Mouse (Mus musculus) liver, embryonic 14.5 days (tissue): ENCODE measurements around the gene A730071L15Rik. TPM values are rescaled to one million over a fixed set of nuclear protein-coding genes. Genes with fewer than 3 reads are reported as not detected.

Source experiments
- ATAC-seq: fragments of 200-750 bp; cut with Nextera tagmentation; 2 replicates; pipeline ENCODE4 v1.8.0; 2017; ENCODE audit warnings: moderate number of reproducible peaks, mild to moderate bottlenecking, moderate library complexity; ENCODE audit not compliant: insufficient read depth
- DNase-seq, 3 experiments: peaks; one replicate each; pipeline ENCODE4 v3.0.0-alpha.2; 2012 to 2013; ENCODE audit warnings: low read depth in 3 of 3, low spot score in 3 of 3
- H3K27ac ChIP-seq: fragments of 300-500 bp; sonication (generic); 2 replicates; pipeline ENCODE4 v1.5.1; 2014; ENCODE audit warnings: moderate library complexity, mild to moderate bottlenecking, control low read depth, inconsistent platforms
- H3K27me3 ChIP-seq: fragments of 300-500 bp; sonication (generic); 2 replicates; pipeline ENCODE4 v1.6.1; 2014; ENCODE audit warnings: mild to moderate bottlenecking, low read length, moderate library complexity; ENCODE audit not compliant: control insufficient read depth, insufficient read depth
- H3K36me3 ChIP-seq: fragments of 300-500 bp; sonication (generic); replicated peaks from 2 replicates; pipeline ENCODE4 v1.6.1; 2014; ENCODE audit warnings: low read depth; ENCODE audit not compliant: control insufficient read depth, insufficient read depth
- H3K4me1 ChIP-seq, 2 experiments: fragments of 200-500 bp in 1 of 2; fragments of 300-500 bp in 1 of 2; sonication (generic) in 1 of 2; replicated peaks; 2 replicates each; pipeline ENCODE4 v1.6.1; 2012 to 2014; ENCODE audit warnings: antibody characterized with exemption in 1 of 2, inconsistent platforms in 1 of 2, low read length in 1 of 2; ENCODE audit not compliant: control insufficient read depth in 2 of 2, insufficient read depth in 2 of 2
- H3K4me2 ChIP-seq: fragments of 300-500 bp; sonication (generic); 2 replicates; pipeline ENCODE4 v1.6.1; 2014; ENCODE audit warnings: low read depth, mild to moderate bottlenecking, control low read depth, moderate library complexity
- H3K4me3 ChIP-seq, 2 experiments: fragments of 200-500 bp in 1 of 2; fragments of 300-500 bp in 1 of 2; sonication (generic) in 1 of 2; 2 replicates each; pipeline ENCODE4 v1.5.1; 2012 to 2014; ENCODE audit warnings: low read depth in 2 of 2, low read length in 2 of 2, mild to moderate bottlenecking in 2 of 2, control low read depth in 1 of 2, inconsistent platforms in 1 of 2, moderate library complexity in 1 of 2; ENCODE audit not compliant: insufficient read depth in 1 of 2
- H3K9ac ChIP-seq: fragments of 300-500 bp; sonication (generic); replicated peaks from 2 replicates; pipeline ENCODE4 v1.6.1; 2014; ENCODE audit warnings: mild to moderate bottlenecking, control low read depth, moderate library complexity
- H3K9me3 ChIP-seq: fragments of 300-500 bp; sonication (generic); 2 replicates; pipeline ENCODE4 v1.6.1; 2016; ENCODE audit warnings: low read length, mixed read lengths; ENCODE audit not compliant: control insufficient read depth
- CTCF ChIP-seq: IDR thresholded peaks from 2 replicates; pipeline ENCODE4 v1.5.1; 2016; ENCODE audit warnings: antibody characterized with exemption, low read depth, control low read depth
- EP300 ChIP-seq: IDR thresholded peaks from 2 replicates; pipeline ENCODE4 v1.6.1; 2016; ENCODE audit warnings: antibody characterized with exemption, low read depth
- whole genome bisulfite sequencing: fragments of 180-500 bp; shearing (Covaris S2); extraction: QIAGEN DNeasy Blood & Tissue Kit; methylation state at CpG from one replicate; pipeline ENCODE4 v1.1.7; 2014; ENCODE audit not compliant: insufficient replicate concordance; 5-methylcytosine and 5-hydroxymethylcytosine counted together
- polyA plus RNA-seq, 2 experiments: library from polyadenylated mRNA; depleted of rRNA in 1 of 2; stranded (reverse) in 1 of 2; unstranded in 1 of 2; fragments of >200 nt; fragmentation: Nextera tagmentation in 1 of 2; extraction: Ambion mirVana in 1 of 2; gene quantifications; 2 replicates each; pipeline versions ENCODE4 v1.2.1 to v1.2.3; 2012 to 2014

Gene A730071L15Rik
- polyA plus RNA-seq, 2 experiments: 0.04 TPM; not detected in 1

DNA sequence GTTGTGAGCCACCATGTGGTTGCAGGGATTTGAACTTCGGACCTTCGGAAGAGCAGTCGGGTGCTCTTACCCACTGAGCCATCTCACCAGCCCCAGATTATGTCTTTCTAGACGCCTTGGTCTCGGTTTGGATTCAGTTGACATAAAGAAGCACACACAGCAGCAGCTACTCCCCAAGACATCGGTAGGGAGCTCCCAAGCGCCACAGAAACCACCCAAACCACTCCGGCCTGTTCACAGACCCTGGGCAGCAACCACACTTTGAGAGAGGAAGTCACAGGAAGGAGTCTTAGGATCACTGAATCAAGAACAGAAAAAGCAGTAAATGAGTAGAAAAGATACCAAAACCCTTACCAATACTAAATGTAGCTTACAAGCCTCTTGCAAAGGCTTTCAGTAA lies 3.0 kb upstream of the A730071L15Rik start:
- no peak for ATAC-seq
- Histone ChIP-seq H3K36me3 (peaks cover 11% of the 10 kb centered on the region), H3K9me3 (no peaks in the 10 kb centered on the region), H3K4me1 (peaks cover 9 to 13% of the 10 kb centered on the region in 2 experiments), H3K4me2 (no peak overlapping the region), H3K27me3 (no peaks in the 10 kb centered on the region), H3K4me3 (no peak overlapping the region), H3K9ac (no peak overlapping the region), H3K27ac (no peak overlapping the region)
- 56% methylated on average over 8 of the region's 8 CpGs for WGBS
- DNase-seq: no peak
- TF ChIP-seq EP300 (no peak), CTCF (no peak)

- TF ChIP-seq EP300 (no peak), CTCF (no peak)
- Histone ChIP-seq H3K9ac (peak overlapping the region; percentile 13; the same call in 1 of the 2 replicates), H3K4me3 (peak overlapping the region in 1 of 2 experiments; percentile 14; a peak in 1 of 4 replicates)
Measured at GRCm38 (mm10) chr11:6198449-6198848, 1.4 kb upstream of the A730071L15Rik start.

DNA sequence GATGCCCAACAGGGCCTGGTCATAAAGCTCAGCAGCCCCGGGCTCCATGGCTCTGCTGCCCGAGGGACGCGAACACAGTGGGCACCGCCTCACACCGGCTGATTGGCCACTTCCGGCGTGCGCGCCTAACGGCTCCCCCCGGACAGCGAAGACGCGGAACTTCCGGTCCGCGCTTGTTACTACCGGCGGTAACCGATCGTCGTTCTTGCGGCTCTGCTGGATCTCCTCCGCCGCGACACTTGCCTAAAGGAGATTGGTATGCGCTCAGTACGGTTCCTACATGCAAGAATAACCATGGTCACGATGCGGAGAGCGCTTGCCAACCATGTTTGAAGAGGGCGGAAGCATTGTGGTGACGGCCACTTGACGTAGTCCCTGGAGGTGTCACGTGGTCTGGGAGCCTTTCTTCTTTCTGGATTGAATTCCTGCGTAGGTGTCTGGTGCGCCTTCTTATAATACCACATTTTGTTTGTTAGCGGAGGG lies 299 bp downstream of the A730071L15Rik start, which contains the start of gene Nudcd3:
Gene Nudcd3 (minus strand): TSS at position 329 of the 483 bp plus-strand sequence.
- peak within 1 kb of the TSS; percentile 85 for H3K4me2 ChIP-seq
- DNase-seq (peak; percentile 72 to 76 (median 74)), ATAC-seq (peak; percentile 98)
- H3K4me3 ChIP-seq: peak within 1 kb of the TSS; percentile 69 to 86
- H3K9me3 ChIP-seq: no peaks in the 10 kb centered on the region
- under 1% methylated on average over 39 of the region's 39 CpGs for WGBS
- peaks cover 9 to 13% of the 10 kb centered on the region in 2 experiments for H3K4me1 ChIP-seq
- H3K27ac ChIP-seq: peak within 1 kb of the TSS; percentile 62
- TF ChIP-seq CTCF: no peak
- TF ChIP-seq EP300: no peak
- no peaks in the 10 kb centered on the region for H3K36me3 ChIP-seq
- H3K9ac ChIP-seq: peak within 1 kb of the TSS; percentile 73
- H3K27me3 ChIP-seq: no peaks in the 10 kb centered on the region

More at GRCm38 (mm10) chr11:6198449-6198848, 1.4 kb upstream of the A730071L15Rik start:
- Histone ChIP-seq H3K27me3 (no peaks in the 10 kb centered on the region), H3K27ac (no peak overlapping the region), H3K4me1 (peaks cover 9 to 13% of the 10 kb centered on the region in 2 experiments), H3K36me3 (no peaks in the 10 kb centered on the region), H3K9me3 (no peaks in the 10 kb centered on the region), H3K4me2 (peak overlapping the region; percentile 85)
- DNase-seq (no peak), ATAC-seq (no peak)
- WGBS: 50% methylated on average over 4 of the region's 4 CpGs

DNA sequence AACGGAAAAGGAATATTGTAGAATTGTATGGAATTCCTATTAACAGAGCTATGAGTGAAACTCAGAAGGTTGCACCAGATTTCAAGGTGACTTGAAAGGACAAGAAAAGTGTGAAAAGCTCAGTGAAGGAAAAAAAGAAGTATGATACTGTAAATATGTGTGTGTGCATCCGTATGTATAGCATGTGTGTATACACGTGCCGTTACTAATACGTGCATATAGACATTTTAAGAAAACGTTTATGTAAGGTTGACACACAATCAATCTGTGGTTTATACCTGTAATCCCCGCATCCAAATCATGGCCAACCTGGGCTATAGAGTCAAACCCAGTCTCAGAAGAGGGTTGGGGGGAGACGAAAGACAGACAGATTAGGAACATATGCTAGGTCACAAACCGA lies 741 bp downstream of the A730071L15Rik start:
- H3K4me2 ChIP-seq: peak overlapping the region; percentile 85
- H3K36me3 ChIP-seq: no peaks in the 10 kb centered on the region
- no peak for DNase-seq
- H3K9ac ChIP-seq: peak overlapping the region; percentile 73
- ATAC-seq: no peak
- TF ChIP-seq CTCF: no peak
- TF ChIP-seq EP300: no peak
- WGBS: 20% methylated on average over 9 of the region's 9 CpGs
- peaks cover 9 to 13% of the 10 kb centered on the region in 2 experiments for H3K4me1 ChIP-seq
- H3K27ac ChIP-seq: no peak overlapping the region
- peak overlapping the region; percentile 69 to 86; a peak in 3 of 4 replicates for H3K4me3 ChIP-seq
- H3K9me3 ChIP-seq: no peaks in the 10 kb centered on the region
- no peaks in the 10 kb centered on the region for H3K27me3 ChIP-seq

- no peaks in the 10 kb centered on the region for H3K9me3 ChIP-seq
- WGBS: 45% methylated on average over 2 of the region's 2 CpGs
- ATAC-seq (0 out of 2 replicates have a peak, but pooled peaks have one; percentile 28), DNase-seq (no peak)
- H3K4me3 ChIP-seq: no peak overlapping the region
- no peak overlapping the region for H3K27ac ChIP-seq
- H3K9ac ChIP-seq: no peak overlapping the region
- no peaks in the 10 kb centered on the region for H3K4me1 ChIP-seq
- no peaks in the 10 kb centered on the region for H3K36me3 ChIP-seq
- TF ChIP-seq EP300 (no peak), CTCF (no peak)
- H3K27me3 ChIP-seq: no peaks in the 10 kb centered on the region
- no peak overlapping the region for H3K4me2 ChIP-seq
Measured at GRCm38 (mm10) chr11:6207090-6207489, 7.3 kb downstream of the A730071L15Rik start.
